Mouse (Mus musculus): Measurements from ENCODE around the gene Helz2. TPM values are rescaled to one million over a fixed set of nuclear protein-coding genes. Genes with fewer than 3 reads are reported as not detected.

Helz2 gene
- polyA plus RNA-seq (2015; fragmentation: Illumina TruSeq; extraction: RNeasy Lipid Tissue Mini Kit (QIAGEN cat#74804); ENCODE audit: low read depth, low replicate concordance), result 1.9 TPM

GRCm38 (mm10) chr2:181241602-181242313 lies at the start of gene Helz2:
Helz2 (minus strand) TSS chr2:181242027.

GRCm38 (mm10) chr2:181287958-181288350 lies 46.1 kb upstream of the Helz2 start, which contains the start of gene Gmeb2:
Gmeb2 (minus strand) TSS chr2:181288035.

DNA sequence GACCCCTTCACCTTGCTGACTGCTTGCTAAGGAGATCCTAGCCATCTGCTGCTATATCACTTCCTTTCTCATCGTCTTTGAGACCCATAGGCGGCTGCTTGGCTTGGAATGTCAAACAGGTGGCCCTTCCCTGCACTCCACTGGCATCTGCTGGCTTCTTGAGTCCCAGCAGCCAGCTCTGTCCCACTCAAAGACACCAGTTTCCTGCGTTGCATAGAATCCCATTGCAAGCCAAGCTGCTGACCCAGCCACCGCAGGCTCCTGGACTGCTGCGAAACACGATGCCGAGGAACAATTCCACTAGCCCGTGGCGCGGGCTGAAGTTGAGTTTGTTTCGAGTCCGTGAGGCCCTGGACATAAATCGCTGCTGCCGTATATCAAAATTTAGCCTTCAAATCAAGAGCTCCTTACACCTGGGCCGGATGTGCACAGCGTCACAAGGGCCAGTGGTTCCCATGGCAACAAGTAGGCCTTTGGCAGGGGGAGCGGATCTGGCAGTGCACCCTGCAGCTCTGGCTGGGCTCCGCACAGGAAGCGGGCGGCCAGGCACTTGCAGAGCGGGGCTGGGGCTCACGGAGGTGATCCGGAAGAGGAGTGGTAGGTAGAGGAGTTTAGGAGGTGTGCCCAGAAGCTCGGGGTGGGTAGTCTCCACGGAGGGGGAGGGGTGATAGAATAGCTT lies 22.1 kb downstream of the Helz2 start, which contains the start of gene Fndc11:
Gene Fndc11 (plus strand): TSS at position 476 of the 679 bp plus-strand sequence.

DNA sequence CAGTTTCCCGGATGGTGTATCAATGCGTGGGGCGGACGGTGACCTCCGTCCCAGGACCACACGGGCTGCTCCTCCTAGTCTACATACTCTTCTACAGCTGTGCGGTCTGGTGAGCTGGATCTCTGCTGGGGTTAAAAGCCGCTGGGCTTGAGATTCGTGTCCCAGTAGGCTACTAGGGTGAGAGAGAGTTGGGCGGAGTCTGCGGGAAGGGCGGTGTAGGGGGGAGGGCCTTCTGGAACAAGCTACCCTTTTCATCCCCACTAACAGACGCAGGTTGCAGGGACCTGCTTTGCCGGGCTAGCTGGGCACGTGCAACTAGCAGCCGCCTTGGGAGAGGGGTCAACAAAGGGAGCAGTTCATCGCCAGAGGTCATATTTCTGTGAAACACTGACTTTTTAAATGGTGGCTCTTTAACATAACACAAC lies 28.8 kb downstream of the Helz2 start, which contains the start of gene Srms:
Gene Srms (minus strand): TSS at position 165 of the 425 bp plus-strand sequence.

DNA sequence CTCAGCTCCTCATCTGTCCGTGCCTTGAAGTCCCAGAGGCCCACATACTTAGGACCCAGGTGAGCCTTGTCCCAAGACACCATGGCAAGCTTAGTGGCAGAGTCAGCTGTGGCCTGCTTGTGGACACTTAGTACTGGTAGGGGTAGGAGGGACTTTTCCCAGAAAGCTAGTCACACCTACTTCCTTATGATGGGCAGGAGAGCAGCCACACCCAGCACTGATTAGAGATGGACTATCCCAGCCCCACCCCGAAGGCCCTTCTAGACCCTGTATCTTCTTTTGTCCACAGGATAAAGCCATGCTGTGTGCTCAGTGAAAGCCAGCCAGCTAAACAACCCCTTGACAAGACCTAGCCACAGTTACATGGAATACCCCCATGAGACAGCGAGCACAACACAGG lies 39.4 kb downstream of the Helz2 start, which contains the start of gene Ptk6:
Gene Ptk6 (minus strand): TSS at position 368 of the 400 bp plus-strand sequence.

DNA sequence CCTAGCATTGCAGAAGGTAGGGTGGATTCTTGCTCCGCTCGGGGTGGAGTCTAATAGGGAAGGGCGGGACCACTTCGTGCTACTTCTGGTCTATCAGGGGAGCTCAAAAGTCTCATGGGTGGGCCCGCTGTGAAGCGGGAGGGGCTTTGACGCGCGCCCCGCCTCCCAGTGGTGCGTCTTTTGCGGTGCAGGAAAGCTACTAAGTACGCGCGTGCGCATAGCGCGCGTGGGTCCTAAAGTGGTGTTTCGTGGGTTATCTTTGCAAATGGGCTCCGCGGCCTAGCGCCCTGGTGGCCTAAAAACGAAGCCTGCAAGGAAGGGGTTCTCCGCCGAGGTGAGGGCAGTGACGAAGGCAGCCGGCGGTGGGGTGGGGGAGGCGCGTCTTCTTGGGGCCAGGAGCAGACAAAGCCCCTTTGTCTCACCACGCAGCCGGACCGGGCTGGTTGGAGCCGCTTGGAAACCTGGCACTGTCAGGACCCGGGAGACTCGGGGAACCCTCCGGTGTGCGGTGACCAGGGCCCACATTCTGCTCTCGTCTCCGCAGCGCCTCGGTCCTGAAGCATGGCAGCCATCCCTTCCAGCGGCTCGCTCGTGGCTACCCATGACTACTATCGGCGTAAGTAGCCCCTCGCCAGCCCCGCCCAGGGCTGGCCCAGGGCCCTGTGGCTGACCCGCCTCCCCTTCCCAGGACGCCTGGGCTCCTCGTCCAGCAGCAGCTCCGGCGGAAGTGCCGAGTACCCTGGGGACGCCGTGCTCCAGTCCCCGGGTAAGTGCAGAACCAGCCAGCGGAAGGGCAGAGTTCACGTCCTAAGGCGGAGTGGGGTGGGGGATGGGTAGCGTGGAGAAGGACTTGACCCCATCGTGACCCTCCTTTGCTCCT lies 54.5 kb downstream of the Helz2 start, which contains the start of gene Ppdpf:
Gene Ppdpf (plus strand): TSS at position 127 of the 880 bp plus-strand sequence.

Other genes starting within 250 kb of the Helz2 start
- gene Chrna4, start 198.5 kb downstream of the Helz2 start, polyA plus RNA-seq (2015; fragmentation: Illumina TruSeq; extraction: RNeasy Lipid Tissue Mini Kit (QIAGEN cat#74804); ENCODE audit: low read depth, low replicate concordance), result 25.3 TPM
- 159 TPM for gene Kcnq2, start 106.7 kb downstream of the Helz2 start, polyA plus RNA-seq (2015; fragmentation: Illumina TruSeq; extraction: RNeasy Lipid Tissue Mini Kit (QIAGEN cat#74804); ENCODE audit: low read depth, low replicate concordance)
- 910 TPM for gene Eef1a2, start 85.0 kb downstream of the Helz2 start, polyA plus RNA-seq (2015; fragmentation: Illumina TruSeq; extraction: RNeasy Lipid Tissue Mini Kit (QIAGEN cat#74804); ENCODE audit: low read depth, low replicate concordance)
- gene Ppdpf, start 54.8 kb downstream of the Helz2 start, polyA plus RNA-seq (2015; fragmentation: Illumina TruSeq; extraction: RNeasy Lipid Tissue Mini Kit (QIAGEN cat#74804); ENCODE audit: low read depth, low replicate concordance), result 118 TPM
- not detected for gene Ptk6, start 39.2 kb downstream of the Helz2 start, polyA plus RNA-seq (2015; fragmentation: Illumina TruSeq; extraction: RNeasy Lipid Tissue Mini Kit (QIAGEN cat#74804); ENCODE audit: low read depth, low replicate concordance)
- 0.28 TPM for gene Srms, start 28.8 kb downstream of the Helz2 start, polyA plus RNA-seq (2015; fragmentation: Illumina TruSeq; extraction: RNeasy Lipid Tissue Mini Kit (QIAGEN cat#74804); ENCODE audit: low read depth, low replicate concordance)
- not detected for gene Fndc11, start 22.0 kb downstream of the Helz2 start, polyA plus RNA-seq (2015; fragmentation: Illumina TruSeq; extraction: RNeasy Lipid Tissue Mini Kit (QIAGEN cat#74804); ENCODE audit: low read depth, low replicate concordance)
- 19.4 TPM for gene Gmeb2, start 46.0 kb upstream of the Helz2 start, polyA plus RNA-seq (2015; fragmentation: Illumina TruSeq; extraction: RNeasy Lipid Tissue Mini Kit (QIAGEN cat#74804); ENCODE audit: low read depth, low replicate concordance)
- 1,118 TPM for gene Stmn3, start 72.5 kb upstream of the Helz2 start, polyA plus RNA-seq (2015; fragmentation: Illumina TruSeq; extraction: RNeasy Lipid Tissue Mini Kit (QIAGEN cat#74804); ENCODE audit: low read depth, low replicate concordance)
- 26.0 TPM for gene Rtel1, start 77.7 kb upstream of the Helz2 start, polyA plus RNA-seq (2015; fragmentation: Illumina TruSeq; extraction: RNeasy Lipid Tissue Mini Kit (QIAGEN cat#74804); ENCODE audit: low read depth, low replicate concordance)
- 52.2 TPM for gene Zgpat, start 122.9 kb upstream of the Helz2 start, polyA plus RNA-seq (2015; fragmentation: Illumina TruSeq; extraction: RNeasy Lipid Tissue Mini Kit (QIAGEN cat#74804); ENCODE audit: low read depth, low replicate concordance)
- gene Arfrp1, start 123.4 kb upstream of the Helz2 start, polyA plus RNA-seq (2015; fragmentation: Illumina TruSeq; extraction: RNeasy Lipid Tissue Mini Kit (QIAGEN cat#74804); ENCODE audit: low read depth, low replicate concordance), result 65.1 TPM
- gene Lime1, start 138.1 kb upstream of the Helz2 start, polyA plus RNA-seq (2015; fragmentation: Illumina TruSeq; extraction: RNeasy Lipid Tissue Mini Kit (QIAGEN cat#74804); ENCODE audit: low read depth, low replicate concordance), result 31.4 TPM
- gene Zbtb46, start 217.4 kb upstream of the Helz2 start, polyA plus RNA-seq (2015; fragmentation: Illumina TruSeq; extraction: RNeasy Lipid Tissue Mini Kit (QIAGEN cat#74804); ENCODE audit: low read depth, low replicate concordance), result 6.2 TPM